Mouse (Mus musculus): ENCODE measurements around the gene Ugt1a6a. TPM values are rescaled to one million over a fixed set of nuclear protein-coding genes. Genes with fewer than 3 reads are reported as not detected.
"Not testable (repeated sequence)": the region's sequence is repeated elsewhere in the genome, so short reads cannot be mapped to it uniquely, and the experiment has no call there.

Ugt1a6a gene
- polyA plus RNA-seq, 1 experiment from 2014 or later = not detected

- 6% methylated on average over 4 of the region's 5 CpGs for WGBS
- H3K4me1 ChIP-seq (ENCODE audit: control insufficient read depth, insufficient read depth, low read length); H3K9me3 ChIP-seq (ENCODE audit: control insufficient read depth, low read length); H3K27ac ChIP-seq (ENCODE audit: low read depth, low read length); H3K36me3 ChIP-seq (ENCODE audit: control insufficient read depth, insufficient read depth, low read length); ATAC-seq (ENCODE audit: insufficient read depth, low FRiP score, low TSS enrichment); H3K4me2 ChIP-seq (ENCODE audit: low read depth); H3K4me3 ChIP-seq (ENCODE audit: low read depth, low read length); H3K9ac ChIP-seq (ENCODE audit: low read length); H3K27me3 ChIP-seq (ENCODE audit: control insufficient read depth, insufficient read depth, low read length): not testable (repeated sequence)
- peak; percentile 35 for DNase-seq (ENCODE audit: low spot score)
These were observed 9.5 kb downstream of the Ugt1a6a start for GRCm38 (mm10) chr1:88143966-88144675.

- WGBS = 74% methylated on average over 2 of the region's 2 CpGs
- H3K27me3 ChIP-seq (ENCODE audit: control insufficient read depth, insufficient read depth, low read length); H3K4me1 ChIP-seq (ENCODE audit: control insufficient read depth, insufficient read depth, low read length); H3K36me3 ChIP-seq (ENCODE audit: control insufficient read depth, insufficient read depth, low read length); H3K9ac ChIP-seq (ENCODE audit: low read length); H3K4me3 ChIP-seq (ENCODE audit: low read depth, low read length); H3K27ac ChIP-seq (ENCODE audit: low read depth, low read length); DNase-seq (ENCODE audit: low spot score); H3K9me3 ChIP-seq (ENCODE audit: control insufficient read depth, low read length); ATAC-seq (ENCODE audit: insufficient read depth, low FRiP score, low TSS enrichment); H3K4me2 ChIP-seq (ENCODE audit: low read depth): not testable (repeated sequence)
These were observed 10.7 kb downstream of the Ugt1a6a start for GRCm38 (mm10) chr1:88145278-88145677.

DNA sequence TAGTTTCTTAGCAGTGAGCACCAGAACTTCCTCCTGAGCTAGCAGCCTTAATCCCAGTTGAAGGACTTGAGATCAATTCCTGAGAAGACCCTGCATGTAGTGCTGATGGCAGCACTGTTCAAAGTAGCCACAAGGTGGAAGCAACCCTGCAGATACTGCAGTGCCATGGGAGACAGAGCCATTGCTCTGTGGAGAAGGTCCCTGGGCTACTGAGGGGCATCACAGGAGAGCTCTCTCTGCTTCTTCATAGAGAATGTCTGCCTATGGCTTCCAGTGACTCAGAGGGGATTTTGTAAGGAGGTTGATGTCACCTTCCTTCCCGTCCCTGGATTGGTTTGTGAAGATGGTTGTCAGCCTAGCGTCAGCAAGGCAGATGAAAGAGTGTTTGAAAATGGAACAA, 15.5 kb downstream of the Ugt1a6a start:
- H3K9ac ChIP-seq (ENCODE audit: low read length); H3K36me3 ChIP-seq (ENCODE audit: control insufficient read depth, insufficient read depth, low read length); H3K9me3 ChIP-seq (ENCODE audit: control insufficient read depth, low read length); H3K4me3 ChIP-seq (ENCODE audit: low read depth, low read length); H3K27me3 ChIP-seq (ENCODE audit: control insufficient read depth, insufficient read depth, low read length); DNase-seq (ENCODE audit: low spot score); H3K27ac ChIP-seq (ENCODE audit: low read depth, low read length); H3K4me1 ChIP-seq (ENCODE audit: control insufficient read depth, insufficient read depth, low read length); ATAC-seq (ENCODE audit: insufficient read depth, low FRiP score, low TSS enrichment); H3K4me2 ChIP-seq (ENCODE audit: low read depth): not testable (repeated sequence)
- WGBS = 73% methylated on average over 2 of the region's 2 CpGs

DNA sequence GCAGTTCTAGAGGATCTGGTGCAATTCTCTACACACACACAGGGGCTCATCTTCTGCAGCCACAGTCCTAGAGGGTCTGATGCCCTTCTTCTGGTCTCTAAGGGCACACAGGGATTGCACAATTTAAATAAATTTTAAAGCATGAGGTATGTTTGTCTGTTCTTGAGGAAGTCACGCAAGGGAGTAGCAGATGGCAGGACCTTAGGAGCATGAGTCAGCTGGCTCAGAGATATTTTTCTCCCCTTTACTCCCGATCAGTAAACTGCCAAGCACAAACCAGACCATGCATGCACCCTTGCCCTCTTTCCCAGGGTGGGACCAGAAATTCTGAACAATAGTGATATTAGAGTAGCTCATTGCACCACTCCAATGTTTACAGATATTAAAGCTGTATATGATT, 23.8 kb downstream of the Ugt1a6a start:
- no peak for ATAC-seq (ENCODE audit: insufficient read depth, low FRiP score, low TSS enrichment)
- no peak overlapping the region for H3K4me2 ChIP-seq (ENCODE audit: low read depth)
- H3K36me3 ChIP-seq (ENCODE audit: control insufficient read depth, insufficient read depth, low read length) = no peaks in the 10 kb centered on the region
- H3K4me3 ChIP-seq (ENCODE audit: low read depth, low read length) = no peak overlapping the region
- 89% methylated on average over 2 of the region's 2 CpGs for WGBS
- no peak overlapping the region for H3K9ac ChIP-seq (ENCODE audit: low read length)
- no peak overlapping the region for H3K27ac ChIP-seq (ENCODE audit: low read depth, low read length)
- H3K4me1 ChIP-seq (ENCODE audit: control insufficient read depth, insufficient read depth, low read length) = no peaks in the 10 kb centered on the region
- DNase-seq (ENCODE audit: low spot score) = no peak
- H3K9me3 ChIP-seq (ENCODE audit: control insufficient read depth, low read length) = no peaks in the 10 kb centered on the region
- no peaks in the 10 kb centered on the region for H3K27me3 ChIP-seq (ENCODE audit: control insufficient read depth, insufficient read depth, low read length)

DNA sequence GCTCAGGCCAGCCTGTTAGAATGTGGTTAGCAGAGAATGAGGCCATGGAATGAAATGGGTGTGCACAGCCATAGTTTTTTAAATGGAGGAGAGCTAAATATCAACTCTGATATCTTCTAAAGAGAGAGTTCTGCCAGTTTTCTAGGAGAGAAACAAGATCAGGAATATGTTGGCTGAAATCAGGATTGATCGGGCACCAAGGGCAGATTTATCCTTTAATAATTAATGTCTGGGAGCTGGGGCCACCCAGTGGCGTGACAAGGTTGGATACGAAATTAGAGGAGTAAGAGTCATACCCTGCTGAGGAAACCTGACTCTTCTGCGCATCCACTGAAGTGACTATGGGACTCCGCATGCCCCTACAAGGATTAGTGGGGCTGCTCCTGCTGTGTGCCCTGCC, 31.1 kb downstream of the Ugt1a6a start, which contains the start of gene Ugt1a5:
TSS of gene Ugt1a5 (plus strand) at position 302 of the 400 bp plus-strand sequence.
- DNase-seq (ENCODE audit: low spot score) = no peak
- no peak within 1 kb of the TSS for H3K4me3 ChIP-seq (ENCODE audit: low read depth, low read length)
- no peaks in the 10 kb centered on the region for H3K36me3 ChIP-seq (ENCODE audit: control insufficient read depth, insufficient read depth, low read length)
- H3K9me3 ChIP-seq (ENCODE audit: control insufficient read depth, low read length) = no peaks in the 10 kb centered on the region
- H3K9ac ChIP-seq (ENCODE audit: low read length) = no peak within 1 kb of the TSS
- H3K4me1 ChIP-seq (ENCODE audit: control insufficient read depth, insufficient read depth, low read length) = no peaks in the 10 kb centered on the region
- H3K27me3 ChIP-seq (ENCODE audit: control insufficient read depth, insufficient read depth, low read length) = no peaks in the 10 kb centered on the region
- ATAC-seq (ENCODE audit: insufficient read depth, low FRiP score, low TSS enrichment) = no peak
- no peak within 1 kb of the TSS for H3K27ac ChIP-seq (ENCODE audit: low read depth, low read length)
- 85% methylated on average over 5 of the region's 5 CpGs for WGBS
- no peak within 1 kb of the TSS for H3K4me2 ChIP-seq (ENCODE audit: low read depth)

- H3K4me3 ChIP-seq (ENCODE audit: low read depth, low read length); H3K27me3 ChIP-seq (ENCODE audit: control insufficient read depth, insufficient read depth, low read length); H3K9me3 ChIP-seq (ENCODE audit: control insufficient read depth, low read length); H3K27ac ChIP-seq (ENCODE audit: low read depth, low read length); H3K36me3 ChIP-seq (ENCODE audit: control insufficient read depth, insufficient read depth, low read length); H3K4me1 ChIP-seq (ENCODE audit: control insufficient read depth, insufficient read depth, low read length); ATAC-seq (ENCODE audit: insufficient read depth, low FRiP score, low TSS enrichment); DNase-seq (ENCODE audit: low spot score); H3K9ac ChIP-seq (ENCODE audit: low read length); H3K4me2 ChIP-seq (ENCODE audit: low read depth): not testable (repeated sequence)
- WGBS = 93% methylated on average over 5 of the region's 7 CpGs
These were observed 37.6 kb downstream of the Ugt1a6a start for GRCm38 (mm10) chr1:88172190-88172589.

- Histone ChIP-seq H3K4me1 (ENCODE audit: control insufficient read depth, insufficient read depth, low read length) (no peaks in the 10 kb centered on the region), H3K27me3 (ENCODE audit: control insufficient read depth, insufficient read depth, low read length) (no peaks in the 10 kb centered on the region)
- 94% methylated on average over 1 of the region's 1 CpGs for WGBS
These were observed 45.0 kb downstream of the Ugt1a6a start for GRCm38 (mm10) chr1:88179657-88180056.

GRCm38 (mm10) chr1:88186325-88186935, 51.8 kb downstream of the Ugt1a6a start:
- Histone ChIP-seq H3K27ac (ENCODE audit: low read depth, low read length) (no peak overlapping the region), H3K4me2 (ENCODE audit: low read depth) (no peak overlapping the region), H3K4me3 (ENCODE audit: low read depth, low read length) (no peak overlapping the region), H3K4me1 (ENCODE audit: control insufficient read depth, insufficient read depth, low read length) (no peaks in the 10 kb centered on the region), H3K36me3 (ENCODE audit: control insufficient read depth, insufficient read depth, low read length) (no peaks in the 10 kb centered on the region), H3K9me3 (ENCODE audit: control insufficient read depth, low read length) (no peaks in the 10 kb centered on the region), H3K27me3 (ENCODE audit: control insufficient read depth, insufficient read depth, low read length) (no peaks in the 10 kb centered on the region), H3K9ac (ENCODE audit: low read length) (no peak overlapping the region)
- no peak for DNase-seq (ENCODE audit: low spot score)
- ATAC-seq (ENCODE audit: insufficient read depth, low FRiP score, low TSS enrichment) = no peak
- 89% methylated on average over 5 of the region's 5 CpGs for WGBS

More at GRCm38 (mm10) chr1:88179657-88180056, 45.0 kb downstream of the Ugt1a6a start:
- H3K27ac ChIP-seq (ENCODE audit: low read depth, low read length) = no peak overlapping the region
- H3K4me3 ChIP-seq (ENCODE audit: low read depth, low read length) = no peak overlapping the region
- DNase-seq (ENCODE audit: low spot score) (no peak), ATAC-seq (ENCODE audit: insufficient read depth, low FRiP score, low TSS enrichment) (no peak)
- H3K9ac ChIP-seq (ENCODE audit: low read length) = no peak overlapping the region
- no peaks in the 10 kb centered on the region for H3K36me3 ChIP-seq (ENCODE audit: control insufficient read depth, insufficient read depth, low read length)
- no peak overlapping the region for H3K4me2 ChIP-seq (ENCODE audit: low read depth)
- H3K9me3 ChIP-seq (ENCODE audit: control insufficient read depth, low read length) = no peaks in the 10 kb centered on the region

- no peak overlapping the region for H3K9ac ChIP-seq (ENCODE audit: low read length)
- no peak overlapping the region for H3K4me3 ChIP-seq (ENCODE audit: low read depth, low read length)
- no peaks in the 10 kb centered on the region for H3K27me3 ChIP-seq (ENCODE audit: control insufficient read depth, insufficient read depth, low read length)
- no peak for ATAC-seq (ENCODE audit: insufficient read depth, low FRiP score, low TSS enrichment)
- 78% methylated on average over 3 of the region's 3 CpGs for WGBS
- H3K9me3 ChIP-seq (ENCODE audit: control insufficient read depth, low read length) = no peaks in the 10 kb centered on the region
- no peak overlapping the region for H3K27ac ChIP-seq (ENCODE audit: low read depth, low read length)
- no peak overlapping the region for H3K4me2 ChIP-seq (ENCODE audit: low read depth)
- DNase-seq (ENCODE audit: low spot score) = no peak
- no peaks in the 10 kb centered on the region for H3K36me3 ChIP-seq (ENCODE audit: control insufficient read depth, insufficient read depth, low read length)
- no peaks in the 10 kb centered on the region for H3K4me1 ChIP-seq (ENCODE audit: control insufficient read depth, insufficient read depth, low read length)
These were observed 57.5 kb downstream of the Ugt1a6a start for GRCm38 (mm10) chr1:88192136-88192535.

Measured in neural tube, embryonic 11.5 days (tissue).